In the genomic region with DNA sequence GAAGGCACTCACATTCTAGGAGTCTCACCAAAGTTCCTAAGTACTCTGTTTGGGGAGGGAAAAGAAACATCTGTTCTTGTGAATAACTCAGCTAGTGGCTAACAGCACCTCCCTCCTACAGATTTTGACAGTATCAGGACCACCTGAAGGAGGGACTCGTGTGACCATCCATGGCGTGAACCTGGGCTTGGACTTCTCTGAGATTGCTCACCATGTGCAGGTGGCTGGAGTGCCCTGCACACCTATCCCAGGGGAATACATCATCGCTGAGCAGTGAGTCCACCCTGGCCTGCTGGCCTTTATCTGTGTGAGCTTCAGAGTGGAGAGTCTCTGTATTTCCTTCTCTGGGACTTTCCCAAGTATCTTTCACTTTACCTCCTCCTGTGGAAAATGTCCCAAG, we compare ENCODE assay signal across 29 mouse cellular contexts.
DNase-seq lines count a peak whose midpoint lies in the region; ATAC-seq and TF ChIP-seq lines count a peak whose summit lies in the region.
"Had no signal": no experiment of that assay in that cellular context is flagged by ENCODE, and none has a peak within 500 bp of the region (broad histone marks: within the 10 kb centered on the region; RNA-seq: fewer than 3 reads in every experiment).

No protein-coding gene starts in this region.

- in situ Hi-C loops in CH12.LX (cut with MboI; ENCODE audit: low pct_ligation_motif_present, low pct_unique_long_range_greater_than_20kb, low sequenced_read_pairs), result no loop called here

- no peaks in the 10 kb centered on the region for H3K9me3 ChIP-seq in heart, embryonic 13.5 days
- no peaks in the 10 kb centered on the region for H3K9me3 ChIP-seq in heart, embryonic 12.5 days (replicated peaks)
- H3K9me3 ChIP-seq in hindbrain, embryonic 13.5 days, result no peaks in the 10 kb centered on the region
- no peaks in the 10 kb centered on the region for H3K9me3 ChIP-seq in hindbrain, postnatal 0 days (ENCODE audit: low read length)
- H3K9me3 ChIP-seq in CH12.LX (replicated peaks; ENCODE audit: low read length), result no peaks in the 10 kb centered on the region
- H3K9me3 ChIP-seq in hindbrain, embryonic 14.5 days (ENCODE audit: control insufficient read depth, low read length), result no peaks in the 10 kb centered on the region
- H3K9me3 ChIP-seq: embryonic facial prominence, embryonic 10.5 days; embryonic facial prominence, embryonic 13.5 days; heart, embryonic 10.5 days; heart, embryonic 15.5 days; hindbrain, embryonic 15.5 days had no signal

- no peak for TF ChIP-seq POLR2A in CH12.LX (IDR thresholded peaks at IDR 0.05; ENCODE audit: low read depth, low read length)

- 80% methylated on average over 3 of the region's 3 CpGs for WGBS in heart, embryonic 13.5 days
- WGBS in heart, embryonic 12.5 days, result 87% methylated on average over 3 of the region's 3 CpGs
- 85% methylated on average over 3 of the region's 3 CpGs for WGBS in hindbrain, embryonic 13.5 days
- 89% methylated on average over 3 of the region's 3 CpGs for WGBS in hindbrain, postnatal 0 days
- WGBS in hindbrain, embryonic 14.5 days, result 89% methylated on average over 3 of the region's 3 CpGs

- TF ChIP-seq EP300 in CH12.LX (IDR thresholded peaks at IDR 0.05; ENCODE audit: low read length), result peak; percentile 52; the same call in 1 of the 2 replicates

- no peak overlapping the region for H3K4me3 ChIP-seq in heart, embryonic 13.5 days
- no peak overlapping the region for H3K4me3 ChIP-seq in heart, embryonic 12.5 days
- no peak overlapping the region for H3K4me3 ChIP-seq in hindbrain, embryonic 13.5 days
- H3K4me3 ChIP-seq in hindbrain, postnatal 0 days (ENCODE audit: low read length), result no peak overlapping the region
- H3K4me3 ChIP-seq in CH12.LX (replicated peaks in 1 of 3; ENCODE audit: low read depth in 2 of 3, low read length in 2 of 3, poor library complexity in 1 of 3), result no peak overlapping the region
- H3K4me3 ChIP-seq in hindbrain, embryonic 14.5 days (replicated peaks; ENCODE audit: low read length), result no peak overlapping the region
- H3K4me3 ChIP-seq: embryonic facial prominence, embryonic 10.5 days; embryonic facial prominence, embryonic 13.5 days; erythroblast, embryonic 14.5 days; gastrocnemius, adult 2 months; heart, adult 2 months; heart, embryonic 10.5 days; heart, embryonic 15.5 days; hindbrain, embryonic 15.5 days had no signal

- no peak overlapping the region for H3K9ac ChIP-seq in heart, embryonic 13.5 days
- H3K9ac ChIP-seq in heart, embryonic 12.5 days, result no peak overlapping the region
- H3K9ac ChIP-seq in hindbrain, embryonic 13.5 days, result no peak overlapping the region
- H3K9ac ChIP-seq in hindbrain, postnatal 0 days (replicated peaks; ENCODE audit: low read length), result no peak overlapping the region
- no peak overlapping the region for H3K9ac ChIP-seq in CH12.LX (ENCODE audit: insufficient read depth, low read depth)
- H3K9ac ChIP-seq in hindbrain, embryonic 14.5 days, result no peak overlapping the region
- H3K9ac ChIP-seq: embryonic facial prominence, embryonic 13.5 days; forebrain, postnatal 0 days; heart, embryonic 15.5 days; hindbrain, embryonic 15.5 days had no signal

- dilution Hi-C loops in CH12.LX (cut with MboI; ENCODE audit: extremely low pct_ligation_motif_present, extremely low pct_unique_long_range_greater_than_20kb, low sequenced_read_pairs), result no loop called here

- H3K27me3 ChIP-seq in heart, embryonic 13.5 days (replicated peaks), result 0 out of 2 replicates have a peak, but pooled peaks cover 3% of the 10 kb centered on the region
- 0 out of 2 replicates have a peak, but pooled peaks cover 3% of the 10 kb centered on the region for H3K27me3 ChIP-seq in heart, embryonic 12.5 days (replicated peaks)
- H3K27me3 ChIP-seq in hindbrain, embryonic 13.5 days, result no peaks in the 10 kb centered on the region
- H3K27me3 ChIP-seq in hindbrain, postnatal 0 days (ENCODE audit: insufficient read depth, low read length), result no peaks in the 10 kb centered on the region
- H3K27me3 ChIP-seq in CH12.LX (replicated peaks), result no peaks in the 10 kb centered on the region
- no peaks in the 10 kb centered on the region for H3K27me3 ChIP-seq in hindbrain, embryonic 14.5 days (ENCODE audit: control insufficient read depth, insufficient read depth, low read length)
- H3K27me3 ChIP-seq: embryonic facial prominence, embryonic 13.5 days; heart, embryonic 15.5 days; hindbrain, embryonic 15.5 days had no signal

- H3K79me2 ChIP-seq in CH12.LX (replicated peaks; ENCODE audit: control insufficient read depth, extremely low read depth, insufficient read depth, poor library complexity, severe bottlenecking), result no peaks in the 10 kb centered on the region

- H3K4me1 ChIP-seq in heart, embryonic 13.5 days, result no peaks in the 10 kb centered on the region
- H3K4me1 ChIP-seq in heart, embryonic 12.5 days (replicated peaks), result no peaks in the 10 kb centered on the region
- H3K4me1 ChIP-seq in hindbrain, embryonic 13.5 days (replicated peaks), result peaks cover 18% of the 10 kb centered on the region
- H3K4me1 ChIP-seq in hindbrain, postnatal 0 days (ENCODE audit: insufficient read depth, low read length), result no peaks in the 10 kb centered on the region
- peaks cover 12 to 52% of the 10 kb centered on the region in 2 experiments for H3K4me1 ChIP-seq in CH12.LX (ENCODE audit: control insufficient read depth in 1 of 2, insufficient read depth in 2 of 2)
- peaks cover 6% of the 10 kb centered on the region; the same call in 1 of the 2 replicates for H3K4me1 ChIP-seq in hindbrain, embryonic 14.5 days (replicated peaks; ENCODE audit: control insufficient read depth, insufficient read depth, low read length)
- H3K4me1 ChIP-seq: embryonic facial prominence, embryonic 10.5 days; embryonic facial prominence, embryonic 13.5 days; heart, embryonic 10.5 days; heart, embryonic 15.5 days had no signal

- TF ChIP-seq RAD21 in CH12.LX (IDR thresholded peaks at IDR 0.05; ENCODE audit: low read depth, low read length), result no peak

- DNase-seq in hindbrain, postnatal 0 days (ENCODE audit: low spot score), result no peak
- DNase-seq in CH12.LX (ENCODE audit: extremely low read depth), result no peak
- no peak for DNase-seq in hindbrain, embryonic 14.5 days (ENCODE audit: low spot score)
- DNase-seq: adrenal gland, adult 8-10 months; adrenal gland, postnatal 25 days; cerebellum, adult 11-12 months; cerebellum, adult 8-10 months; cerebellum, postnatal 36 days; embryo, embryonic 11 days; forebrain, postnatal 0 days; gastrocnemius, adult 2 months; gastrocnemius, postnatal 14 days; heart, adult 2 months; heart, postnatal 10 days; heart, postnatal 36 days; kidney, adult 18-20 months had no signal

- no peak for TF ChIP-seq CTCF in hindbrain, postnatal 0 days (IDR thresholded peaks at IDR 0.05; ENCODE audit: low read depth)
- TF ChIP-seq CTCF in CH12.LX (conservative IDR thresholded peaks at IDR 0.05 in 1 of 2, IDR thresholded peaks at IDR 0.05 in 1 of 2; ENCODE audit: low read depth in 2 of 2, low read length in 2 of 2), result no peak

- 0 out of 2 replicates have a peak overlapping the region, but pooled peaks have one; percentile 15 for H3K27ac ChIP-seq in heart, embryonic 13.5 days (replicated peaks)
- no peak overlapping the region for H3K27ac ChIP-seq in heart, embryonic 12.5 days (ENCODE audit: poor library complexity, severe bottlenecking)
- H3K27ac ChIP-seq in hindbrain, embryonic 13.5 days, result 0 out of 2 replicates have a peak overlapping the region, but pooled peaks have one; percentile 55
- H3K27ac ChIP-seq in hindbrain, postnatal 0 days, result no peak overlapping the region
- no peak overlapping the region for H3K27ac ChIP-seq in CH12.LX (ENCODE audit: insufficient read depth, low read depth)
- H3K27ac ChIP-seq in hindbrain, embryonic 14.5 days, result no peak overlapping the region
- H3K27ac ChIP-seq: embryonic facial prominence, embryonic 10.5 days; embryonic facial prominence, embryonic 13.5 days; gastrocnemius, adult 2 months; heart, adult 2 months; heart, embryonic 10.5 days; heart, embryonic 15.5 days; hindbrain, embryonic 15.5 days had no signal

- H3K4me2 ChIP-seq in heart, embryonic 13.5 days, result no peak overlapping the region
- H3K4me2 ChIP-seq in heart, embryonic 12.5 days, result no peak overlapping the region
- no peak overlapping the region for H3K4me2 ChIP-seq in hindbrain, embryonic 13.5 days
- no peak overlapping the region for H3K4me2 ChIP-seq in hindbrain, postnatal 0 days (ENCODE audit: low read depth, low read length)
- no peak overlapping the region for H3K4me2 ChIP-seq in CH12.LX (ENCODE audit: insufficient read depth, low read depth, poor library complexity, severe bottlenecking)
- H3K4me2 ChIP-seq in hindbrain, embryonic 14.5 days (replicated peaks), result no peak overlapping the region
- H3K4me2 ChIP-seq: embryonic facial prominence, embryonic 13.5 days; heart, embryonic 15.5 days; hindbrain, embryonic 15.5 days had no signal

- H3K36me3 ChIP-seq in heart, embryonic 13.5 days, result peaks cover 45% of the 10 kb centered on the region
- peaks cover 5% of the 10 kb centered on the region; the same call in 1 of the 2 replicates for H3K36me3 ChIP-seq in heart, embryonic 12.5 days
- peaks cover 56% of the 10 kb centered on the region for H3K36me3 ChIP-seq in hindbrain, embryonic 13.5 days
- peaks cover 5% of the 10 kb centered on the region for H3K36me3 ChIP-seq in hindbrain, postnatal 0 days (ENCODE audit: insufficient read depth, low read length)
- no peaks in the 10 kb centered on the region for H3K36me3 ChIP-seq in CH12.LX (replicated peaks in 1 of 2; ENCODE audit: control insufficient read depth in 1 of 2, insufficient read depth in 1 of 2, low read length in 1 of 2)
- H3K36me3 ChIP-seq in hindbrain, embryonic 14.5 days (replicated peaks; ENCODE audit: control insufficient read depth, insufficient read depth), result peaks cover 86% of the 10 kb centered on the region

- ATAC-seq in heart, embryonic 13.5 days (ENCODE audit: extremely low read depth, insufficient number of reproducible peaks, low FRiP score, low TSS enrichment), result no peak
- ATAC-seq in heart, embryonic 12.5 days (ENCODE audit: insufficient number of reproducible peaks, low FRiP score), result no peak
- ATAC-seq in hindbrain, embryonic 13.5 days (ENCODE audit: low FRiP score), result peak; percentile 24; the same call in 1 of the 2 replicates
- no peak for ATAC-seq in hindbrain, postnatal 0 days
- peak; percentile 31; the same call in 1 of the 2 replicates for ATAC-seq in hindbrain, embryonic 14.5 days (ENCODE audit: low FRiP score)
- ATAC-seq: activated CD4-positive, CD25-positive, alpha-beta regulatory T cell, adult 4 months; CD4-positive, CD25-positive, alpha-beta regulatory T cell, adult 4 months; forebrain, postnatal 0 days; inflammation-experienced regulatory T-cells, adult 6 months; intestine, embryonic 16.5 days had no signal

TF ChIP-seq in CH12.LX, 34 proteins besides CTCF, POLR2A, EP300 and RAD21 (continues in another document):
- TF ChIP-seq RCOR1 (conservative IDR thresholded peaks at IDR 0.05; ENCODE audit: low read depth, low read length) (no peak), NRF1 (IDR thresholded peaks at IDR 0.05; ENCODE audit: low read depth, low read length) (no peak), GABPA (IDR thresholded peaks at IDR 0.05; ENCODE audit: insufficient replicate concordance, low read depth, low read length) (no peak), SIN3A (IDR thresholded peaks at IDR 0.05; ENCODE audit: low read length) (0 out of 2 replicates have a peak, but pooled peaks have one; percentile 28), ZKSCAN1 (IDR thresholded peaks at IDR 0.05; ENCODE audit: borderline replicate concordance, low read depth, low read length) (no peak), USF2 (conservative IDR thresholded peaks at IDR 0.05; ENCODE audit: low read depth, low read length) (no peak)

Comparison
In these comparisons a context has a peak if more than half of its experiments do, and no peak if none do; other contexts are left out.
1. ATAC-seq: peak in hindbrain, embryonic 13.5 days (single experiment) and hindbrain, embryonic 14.5 days (single experiment); none in heart, embryonic 13.5 days (single experiment), heart, embryonic 12.5 days (single experiment) and hindbrain, postnatal 0 days (single experiment).
2. H3K27ac ChIP-seq: peak in heart, embryonic 13.5 days (single experiment) and hindbrain, embryonic 13.5 days (single experiment); none in heart, embryonic 12.5 days (single experiment), hindbrain, postnatal 0 days (single experiment), CH12.LX (single experiment) and hindbrain, embryonic 14.5 days (single experiment).